Mouse (Mus musculus) lung, adult 2 months (tissue): ENCODE results near the gene A630076J17Rik.

Experiments used
- CTCF ChIP-seq: fragments of 200-500 bp; IDR thresholded peaks from 2 replicates; pipeline ENCODE4 v1.5.1; 2011; ENCODE audit warnings: mild to moderate bottlenecking, low read length, control low read depth; ENCODE audit not compliant: insufficient read depth
- POLR2A ChIP-seq: fragments of 200-500 bp; IDR thresholded peaks from 2 replicates; pipeline ENCODE4 v1.6.1; 2011; ENCODE audit warnings: low read depth, mild to moderate bottlenecking, control low read depth, low read length, borderline replicate concordance; ENCODE audit errors: extremely low read depth

DNA sequence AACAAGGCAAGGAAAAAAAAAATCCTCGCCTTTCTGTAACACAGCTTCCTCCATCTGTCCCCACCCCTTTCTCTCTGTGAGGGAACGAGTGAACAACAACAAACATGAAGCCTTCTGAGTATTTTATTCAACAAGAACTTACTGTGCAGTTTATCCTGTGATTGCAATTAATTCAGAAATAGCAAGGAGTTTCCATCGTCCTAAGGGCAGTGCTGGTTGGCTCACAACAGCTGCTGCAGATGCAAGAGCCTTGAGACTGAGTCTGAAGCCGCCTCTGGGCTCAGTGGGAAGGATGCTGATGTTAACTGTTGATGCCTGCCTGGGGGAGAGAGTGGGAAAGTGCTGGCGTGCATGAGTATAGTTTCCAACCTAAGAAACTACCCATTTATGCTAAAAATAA is 27.5 kb downstream of the A630076J17Rik start:
- TF ChIP-seq POLR2A (no peak), CTCF (no peak)
